Mouse (Mus musculus): Measurements from ENCODE around the gene Cyth1. TPM values are rescaled to one million over a fixed set of nuclear protein-coding genes. Genes with fewer than 3 reads are reported as not detected.

Gene Cyth1
- polyA plus RNA-seq, 1 experiment from 2014 or later: 17.7 TPM

GRCm38 (mm10) chr11:118180199-118180598 lies 68.2 kb downstream of the Cyth1 start:
- H3K4me2 ChIP-seq (ENCODE audit: low read depth, low read length): no peak overlapping the region
- H3K4me1 ChIP-seq (ENCODE audit: control insufficient read depth, insufficient read depth, low read length): no peaks in the 10 kb centered on the region
- H3K9me3 ChIP-seq (ENCODE audit: control insufficient read depth, low read length): no peaks in the 10 kb centered on the region
- H3K9ac ChIP-seq (replicated peaks; ENCODE audit: low read depth, low read length): no peak overlapping the region
- H3K27ac ChIP-seq (ENCODE audit: low read depth, low read length): no peak overlapping the region
- peaks cover 48% of the 10 kb centered on the region for H3K36me3 ChIP-seq (ENCODE audit: control insufficient read depth, insufficient read depth, low read length)
- ATAC-seq (ENCODE audit: low read depth): no peak
- no peak overlapping the region for H3K4me3 ChIP-seq (ENCODE audit: low read depth, low read length)
- WGBS: 91% methylated on average over 7 of the region's 7 CpGs
- H3K27me3 ChIP-seq (ENCODE audit: control insufficient read depth, insufficient read depth, low read length): no peaks in the 10 kb centered on the region

- Histone ChIP-seq H3K36me3 (ENCODE audit: control insufficient read depth, insufficient read depth, low read length) (peaks cover 38% of the 10 kb centered on the region), H3K9me3 (ENCODE audit: control insufficient read depth, low read length) (no peaks in the 10 kb centered on the region), H3K27me3 (ENCODE audit: control insufficient read depth, insufficient read depth, low read length) (no peaks in the 10 kb centered on the region), H3K4me3 (ENCODE audit: low read depth, low read length) (no peak overlapping the region), H3K9ac (replicated peaks; ENCODE audit: low read depth, low read length) (no peak overlapping the region), H3K27ac (ENCODE audit: low read depth, low read length) (no peak overlapping the region), H3K4me1 (ENCODE audit: control insufficient read depth, insufficient read depth, low read length) (no peaks in the 10 kb centered on the region), H3K4me2 (ENCODE audit: low read depth, low read length) (no peak overlapping the region)
- WGBS: 88% methylated on average over 5 of the region's 5 CpGs
- ATAC-seq (ENCODE audit: low read depth): no peak
Observed at GRCm38 (mm10) chr11:118178236-118178635, 70.2 kb downstream of the Cyth1 start.

DNA sequence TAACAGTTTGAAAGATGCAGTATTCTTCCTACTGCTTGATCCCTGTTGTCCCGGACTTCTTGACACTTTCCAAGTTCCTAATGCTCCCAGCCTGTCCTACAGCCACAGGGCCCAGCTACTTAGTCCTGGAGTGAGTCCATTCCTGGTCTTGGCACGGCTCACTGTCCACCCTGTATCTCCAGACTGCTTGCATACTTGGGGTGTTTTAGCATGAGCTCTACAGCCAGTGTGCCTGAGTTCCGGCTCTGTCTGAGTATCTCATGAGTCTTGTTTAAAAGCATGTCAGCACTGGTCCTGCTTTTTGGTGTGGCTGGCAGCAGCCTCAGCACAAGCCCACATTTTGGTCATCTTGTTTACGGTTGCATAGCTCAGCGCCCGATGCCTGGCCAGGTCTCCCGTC lies 73.6 kb downstream of the Cyth1 start:
- ATAC-seq (ENCODE audit: low read depth): no peak
- H3K9me3 ChIP-seq (ENCODE audit: control insufficient read depth, low read length): no peaks in the 10 kb centered on the region
- no peaks in the 10 kb centered on the region for H3K4me1 ChIP-seq (ENCODE audit: control insufficient read depth, insufficient read depth, low read length)
- no peaks in the 10 kb centered on the region for H3K27me3 ChIP-seq (ENCODE audit: control insufficient read depth, insufficient read depth, low read length)
- H3K36me3 ChIP-seq (ENCODE audit: control insufficient read depth, insufficient read depth, low read length): peaks cover 29% of the 10 kb centered on the region
- no peak overlapping the region for H3K4me3 ChIP-seq (ENCODE audit: low read depth, low read length)
- no peak overlapping the region for H3K4me2 ChIP-seq (ENCODE audit: low read depth, low read length)
- no peak overlapping the region for H3K9ac ChIP-seq (replicated peaks; ENCODE audit: low read depth, low read length)
- WGBS: 91% methylated on average over 7 of the region's 7 CpGs
- no peak overlapping the region for H3K27ac ChIP-seq (ENCODE audit: low read depth, low read length)

GRCm38 (mm10) chr11:118172768-118173167 lies 75.6 kb downstream of the Cyth1 start:
- no peaks in the 10 kb centered on the region for H3K4me1 ChIP-seq (ENCODE audit: control insufficient read depth, insufficient read depth, low read length)
- no peak for ATAC-seq (ENCODE audit: low read depth)
- H3K27ac ChIP-seq (ENCODE audit: low read depth, low read length): no peak overlapping the region
- WGBS: 80% methylated on average over 5 of the region's 5 CpGs
- peaks cover 31% of the 10 kb centered on the region for H3K36me3 ChIP-seq (ENCODE audit: control insufficient read depth, insufficient read depth, low read length)
- H3K9ac ChIP-seq (replicated peaks; ENCODE audit: low read depth, low read length): no peak overlapping the region
- no peak overlapping the region for H3K4me2 ChIP-seq (ENCODE audit: low read depth, low read length)
- no peak overlapping the region for H3K4me3 ChIP-seq (ENCODE audit: low read depth, low read length)
- H3K27me3 ChIP-seq (ENCODE audit: control insufficient read depth, insufficient read depth, low read length): no peaks in the 10 kb centered on the region
- no peaks in the 10 kb centered on the region for H3K9me3 ChIP-seq (ENCODE audit: control insufficient read depth, low read length)

DNA sequence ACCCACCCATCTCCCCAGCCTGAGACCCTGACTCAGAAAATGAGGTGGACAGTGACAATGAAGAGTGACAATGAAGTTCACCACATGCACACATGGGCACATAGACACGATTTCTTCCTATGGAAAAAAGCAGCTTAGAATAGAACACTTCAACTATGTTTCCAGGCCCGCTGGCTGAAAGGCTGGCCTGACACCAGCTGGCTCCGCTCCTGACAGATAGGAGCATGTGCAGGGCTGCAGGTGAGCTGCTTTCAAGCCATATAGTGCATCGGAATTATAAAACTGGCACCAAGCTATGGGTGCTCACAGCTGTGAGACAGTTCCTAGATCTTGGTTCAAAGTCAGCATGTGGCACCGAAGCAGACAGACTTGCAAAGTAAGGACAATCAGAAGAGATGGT lies 78.1 kb downstream of the Cyth1 start:
- no peaks in the 10 kb centered on the region for H3K9me3 ChIP-seq (ENCODE audit: control insufficient read depth, low read length)
- H3K4me1 ChIP-seq (ENCODE audit: control insufficient read depth, insufficient read depth, low read length): no peaks in the 10 kb centered on the region
- H3K27me3 ChIP-seq (ENCODE audit: control insufficient read depth, insufficient read depth, low read length): no peaks in the 10 kb centered on the region
- H3K27ac ChIP-seq (ENCODE audit: low read depth, low read length): no peak overlapping the region
- H3K4me2 ChIP-seq (ENCODE audit: low read depth, low read length): no peak overlapping the region
- no peak for ATAC-seq (ENCODE audit: low read depth)
- no peak overlapping the region for H3K9ac ChIP-seq (replicated peaks; ENCODE audit: low read depth, low read length)
- H3K36me3 ChIP-seq (ENCODE audit: control insufficient read depth, insufficient read depth, low read length): peaks cover 42% of the 10 kb centered on the region
- 93% methylated on average over 5 of the region's 5 CpGs for WGBS
- H3K4me3 ChIP-seq (ENCODE audit: low read depth, low read length): no peak overlapping the region

- Histone ChIP-seq H3K4me3 (ENCODE audit: low read depth, low read length) (no peak overlapping the region), H3K27ac (ENCODE audit: low read depth, low read length) (no peak overlapping the region), H3K36me3 (ENCODE audit: control insufficient read depth, insufficient read depth, low read length) (peaks cover 53% of the 10 kb centered on the region), H3K9me3 (ENCODE audit: control insufficient read depth, low read length) (no peaks in the 10 kb centered on the region), H3K9ac (replicated peaks; ENCODE audit: low read depth, low read length) (no peak overlapping the region), H3K27me3 (ENCODE audit: control insufficient read depth, insufficient read depth, low read length) (no peaks in the 10 kb centered on the region), H3K4me1 (ENCODE audit: control insufficient read depth, insufficient read depth, low read length) (no peaks in the 10 kb centered on the region), H3K4me2 (ENCODE audit: low read depth, low read length) (no peak overlapping the region)
- 68% methylated on average over 9 of the region's 9 CpGs for WGBS
- ATAC-seq (ENCODE audit: low read depth): no peak
Observed at GRCm38 (mm10) chr11:118168714-118169113, 79.7 kb downstream of the Cyth1 start.

- no peaks in the 10 kb centered on the region for H3K27me3 ChIP-seq (ENCODE audit: control insufficient read depth, insufficient read depth, low read length)
- 91% methylated on average over 5 of the region's 5 CpGs for WGBS
- no peak overlapping the region for H3K27ac ChIP-seq (ENCODE audit: low read depth, low read length)
- no peaks in the 10 kb centered on the region for H3K4me1 ChIP-seq (ENCODE audit: control insufficient read depth, insufficient read depth, low read length)
- H3K9me3 ChIP-seq (ENCODE audit: control insufficient read depth, low read length): no peaks in the 10 kb centered on the region
- no peak for ATAC-seq (ENCODE audit: low read depth)
- H3K4me2 ChIP-seq (ENCODE audit: low read depth, low read length): no peak overlapping the region
- H3K9ac ChIP-seq (replicated peaks; ENCODE audit: low read depth, low read length): no peak overlapping the region
- no peak overlapping the region for H3K4me3 ChIP-seq (ENCODE audit: low read depth, low read length)
- H3K36me3 ChIP-seq (ENCODE audit: control insufficient read depth, insufficient read depth, low read length): peaks cover 53% of the 10 kb centered on the region
Observed at GRCm38 (mm10) chr11:118166626-118167025, 81.8 kb downstream of the Cyth1 start.

DNA sequence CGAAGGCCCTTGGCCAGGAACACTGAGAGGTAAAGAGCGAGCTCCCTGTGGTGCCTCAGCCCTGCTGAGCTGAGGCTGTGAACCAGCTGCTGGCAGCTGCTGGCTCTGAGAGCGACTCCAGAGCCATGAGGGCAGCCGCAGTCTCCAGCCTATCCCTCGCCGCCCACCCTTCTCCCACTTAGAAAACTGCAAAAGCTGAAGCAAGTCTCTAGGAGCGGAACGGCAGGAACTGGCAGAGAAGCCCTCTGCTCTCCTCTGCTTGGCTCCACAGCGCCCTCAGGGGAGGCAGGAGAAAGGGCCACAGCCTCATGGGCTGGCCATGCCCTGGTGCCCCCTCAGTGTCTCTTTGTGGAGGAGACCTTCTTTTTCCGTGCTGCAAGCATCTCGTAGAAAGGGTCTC lies 82.7 kb downstream of the Cyth1 start:
- Histone ChIP-seq H3K4me2 (ENCODE audit: low read depth, low read length) (no peak overlapping the region), H3K36me3 (ENCODE audit: control insufficient read depth, insufficient read depth, low read length) (peaks cover 49% of the 10 kb centered on the region), H3K27me3 (ENCODE audit: control insufficient read depth, insufficient read depth, low read length) (no peaks in the 10 kb centered on the region), H3K9me3 (ENCODE audit: control insufficient read depth, low read length) (no peaks in the 10 kb centered on the region), H3K9ac (replicated peaks; ENCODE audit: low read depth, low read length) (no peak overlapping the region), H3K4me1 (ENCODE audit: control insufficient read depth, insufficient read depth, low read length) (no peaks in the 10 kb centered on the region), H3K4me3 (ENCODE audit: low read depth, low read length) (no peak overlapping the region), H3K27ac (ENCODE audit: low read depth, low read length) (no peak overlapping the region; the same call in 1 of the 2 replicates)
- ATAC-seq (ENCODE audit: low read depth): no peak
- WGBS: 44% methylated on average over 11 of the region's 11 CpGs

DNA sequence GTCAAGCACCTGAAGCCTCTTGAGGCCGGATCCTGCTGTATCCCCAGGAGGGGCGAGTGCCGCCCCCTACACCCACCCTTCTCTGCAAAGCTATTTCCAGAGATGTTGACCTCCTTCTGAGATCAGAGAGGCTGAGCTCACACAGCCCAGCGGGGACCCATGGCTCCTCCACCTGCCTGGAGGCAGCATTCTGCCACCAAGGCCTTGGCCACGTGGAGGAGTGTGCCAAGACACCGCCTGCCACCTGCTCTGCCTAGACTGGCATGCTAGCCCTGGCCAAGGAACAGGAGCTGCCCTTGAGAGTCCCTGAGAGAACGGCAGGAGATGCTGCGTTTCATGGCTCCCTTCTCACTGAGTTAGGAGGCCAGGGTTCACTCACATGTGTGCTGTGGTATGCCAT lies 83.8 kb downstream of the Cyth1 start:
- ATAC-seq (ENCODE audit: low read depth): no peak
- Histone ChIP-seq H3K4me3 (ENCODE audit: low read depth, low read length) (no peak overlapping the region), H3K27me3 (ENCODE audit: control insufficient read depth, insufficient read depth, low read length) (no peaks in the 10 kb centered on the region), H3K9ac (replicated peaks; ENCODE audit: low read depth, low read length) (no peak overlapping the region), H3K4me2 (ENCODE audit: low read depth, low read length) (no peak overlapping the region), H3K9me3 (ENCODE audit: control insufficient read depth, low read length) (no peaks in the 10 kb centered on the region), H3K4me1 (ENCODE audit: control insufficient read depth, insufficient read depth, low read length) (no peaks in the 10 kb centered on the region), H3K27ac (ENCODE audit: low read depth, low read length) (no peak overlapping the region), H3K36me3 (ENCODE audit: control insufficient read depth, insufficient read depth, low read length) (peaks cover 40% of the 10 kb centered on the region)
- 81% methylated on average over 8 of the region's 8 CpGs for WGBS

DNA sequence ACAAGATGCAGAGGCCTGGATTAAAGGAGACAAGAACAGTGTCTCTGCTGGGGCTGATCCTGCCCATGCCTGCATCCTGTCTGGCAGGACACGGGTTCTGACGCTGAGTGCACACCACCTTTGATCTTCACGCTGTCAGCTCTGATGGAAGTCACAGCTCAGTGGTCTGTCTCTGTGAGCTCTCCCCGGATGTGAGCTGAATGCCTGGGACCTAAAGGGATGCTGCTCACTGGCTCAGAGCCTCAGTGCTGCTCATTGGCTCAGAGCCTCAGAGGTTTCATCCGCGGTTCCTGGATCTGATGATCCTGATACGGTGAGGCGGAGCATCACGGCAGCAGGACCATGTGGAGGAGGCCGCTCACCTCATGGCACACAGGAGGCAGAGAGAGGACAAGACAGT lies 86.1 kb downstream of the Cyth1 start:
- no peaks in the 10 kb centered on the region for H3K4me1 ChIP-seq (ENCODE audit: control insufficient read depth, insufficient read depth, low read length)
- no peaks in the 10 kb centered on the region for H3K27me3 ChIP-seq (ENCODE audit: control insufficient read depth, insufficient read depth, low read length)
- H3K36me3 ChIP-seq (ENCODE audit: control insufficient read depth, insufficient read depth, low read length): peaks cover 28% of the 10 kb centered on the region
- ATAC-seq (ENCODE audit: low read depth): no peak
- no peak overlapping the region for H3K4me3 ChIP-seq (ENCODE audit: low read depth, low read length)
- H3K4me2 ChIP-seq (ENCODE audit: low read depth, low read length): no peak overlapping the region
- no peak overlapping the region for H3K9ac ChIP-seq (replicated peaks; ENCODE audit: low read depth, low read length)
- H3K9me3 ChIP-seq (ENCODE audit: control insufficient read depth, low read length): no peaks in the 10 kb centered on the region
- H3K27ac ChIP-seq (ENCODE audit: low read depth, low read length): no peak overlapping the region
- 79% methylated on average over 10 of the region's 10 CpGs for WGBS
